Mouse (Mus musculus) ovary, postnatal 10 days (tissue): ENCODE data around the gene Cfap77.

Experiments used
- DNase-seq: peaks from one replicate; pipeline ENCODE4 v3.0.0; 2022; ENCODE audit warnings: low spot score

Gene Cfap77

DNA sequence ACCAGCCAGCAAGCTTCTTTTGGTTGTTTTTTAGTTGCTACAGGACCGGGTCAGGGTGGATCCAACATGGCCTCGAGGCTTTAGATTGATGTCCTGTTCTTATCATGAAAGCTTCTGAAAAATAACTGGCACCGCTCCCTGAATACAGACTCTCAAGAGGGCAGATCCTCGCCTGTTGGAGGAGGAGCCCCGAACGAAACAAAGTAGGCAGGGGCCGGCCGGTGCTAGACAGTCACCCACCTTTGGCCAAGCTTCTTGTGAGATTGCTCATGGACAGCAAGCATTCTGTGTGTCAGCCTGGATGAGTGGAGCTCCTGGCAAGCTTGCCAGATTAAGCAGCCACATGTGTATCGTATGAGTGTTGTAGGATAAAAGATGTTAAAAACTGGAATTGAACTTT, 150.1 kb downstream of the Cfap77 start:
- no peak for DNase-seq

GRCm38 (mm10) chr2:28903871-28904270, 151.0 kb downstream of the Cfap77 start:
- no peak for DNase-seq

DNA sequence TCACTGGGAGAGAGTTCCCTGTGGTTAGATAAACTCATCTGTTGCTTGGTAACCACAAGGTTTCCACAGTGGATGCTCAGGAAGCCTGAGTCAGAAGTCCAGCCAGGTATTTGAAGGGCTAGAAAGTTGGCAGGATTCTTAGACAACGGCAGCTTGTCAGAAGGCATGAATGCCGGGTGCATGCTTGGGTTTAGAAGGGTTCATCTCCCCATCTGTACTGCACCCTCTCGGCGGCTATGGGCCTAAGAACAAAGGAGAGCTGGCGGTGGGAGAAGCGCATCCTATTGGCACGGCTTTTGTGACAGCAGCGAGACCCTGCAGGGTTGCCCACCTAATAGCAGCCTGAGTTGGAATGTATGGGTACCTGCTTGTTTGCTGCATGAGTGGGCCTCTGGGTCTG, 152.6 kb downstream of the Cfap77 start:
- DNase-seq: no peak

- DNase-seq: no peak
These were observed 157.4 kb downstream of the Cfap77 start for GRCm38 (mm10) chr2:28897340-28897899.

DNA sequence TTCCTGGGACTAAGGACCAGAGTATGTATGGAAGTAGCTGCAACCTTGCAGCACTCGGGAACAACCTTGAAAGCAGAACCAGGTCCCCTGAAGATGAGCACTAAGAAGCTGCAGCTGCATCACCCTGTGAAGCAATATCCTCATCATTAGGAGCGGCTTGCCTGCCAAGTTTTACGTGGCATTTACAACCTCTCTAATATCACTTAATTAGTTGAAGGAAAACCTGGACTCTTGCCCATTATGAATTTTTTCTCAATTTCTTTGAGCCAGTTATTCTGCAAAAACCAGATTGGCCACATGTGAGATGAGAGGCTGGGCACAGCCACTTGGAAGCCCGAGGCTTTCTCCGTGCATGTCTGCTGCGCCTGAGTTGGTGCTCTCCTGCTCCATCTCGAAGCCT, 159.0 kb downstream of the Cfap77 start:
- no peak for DNase-seq

DNA sequence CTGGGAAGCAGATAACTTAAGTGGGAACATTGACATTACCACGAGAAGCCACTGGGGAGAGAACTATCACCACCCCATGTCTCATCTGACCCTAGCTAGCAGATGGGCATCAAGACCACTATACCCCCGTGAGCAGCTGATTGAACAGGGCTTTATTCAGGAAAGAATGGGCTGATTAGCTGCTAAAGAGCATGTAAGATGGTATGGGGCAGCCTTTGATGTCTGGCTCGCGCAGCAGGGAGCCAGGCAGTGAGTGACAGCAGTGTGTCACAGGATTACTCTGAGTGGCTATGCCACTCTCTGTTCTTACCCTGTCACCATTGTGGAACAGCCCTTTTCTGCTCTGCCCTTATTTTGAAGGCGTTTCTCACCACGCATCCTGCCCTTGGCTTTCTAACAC, 161.3 kb downstream of the Cfap77 start:
- DNase-seq: no peak

DNA sequence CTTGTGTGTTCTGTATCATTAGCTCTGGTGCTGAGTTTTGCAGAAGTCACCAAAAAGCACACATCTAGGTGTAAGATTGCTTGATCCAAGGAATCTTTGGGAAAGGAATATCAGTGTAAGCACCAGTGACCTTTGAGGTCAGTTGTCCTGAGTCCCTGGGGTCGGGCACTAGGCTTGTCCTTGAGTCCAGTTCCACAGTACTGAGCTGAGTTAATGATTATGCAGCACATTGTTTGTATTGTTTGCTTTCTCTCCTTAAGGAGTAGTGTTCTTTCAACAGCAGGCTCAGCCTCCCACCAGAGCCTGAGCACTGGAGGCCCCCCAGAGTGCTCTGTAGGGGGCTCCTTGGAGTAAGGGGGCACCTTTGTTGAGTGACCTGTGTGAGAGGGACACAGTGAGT, 162.1 kb downstream of the Cfap77 start:
- DNase-seq: no peak

GRCm38 (mm10) chr2:28884914-28885313, 170.0 kb downstream of the Cfap77 start:
- DNase-seq: no peak

DNA sequence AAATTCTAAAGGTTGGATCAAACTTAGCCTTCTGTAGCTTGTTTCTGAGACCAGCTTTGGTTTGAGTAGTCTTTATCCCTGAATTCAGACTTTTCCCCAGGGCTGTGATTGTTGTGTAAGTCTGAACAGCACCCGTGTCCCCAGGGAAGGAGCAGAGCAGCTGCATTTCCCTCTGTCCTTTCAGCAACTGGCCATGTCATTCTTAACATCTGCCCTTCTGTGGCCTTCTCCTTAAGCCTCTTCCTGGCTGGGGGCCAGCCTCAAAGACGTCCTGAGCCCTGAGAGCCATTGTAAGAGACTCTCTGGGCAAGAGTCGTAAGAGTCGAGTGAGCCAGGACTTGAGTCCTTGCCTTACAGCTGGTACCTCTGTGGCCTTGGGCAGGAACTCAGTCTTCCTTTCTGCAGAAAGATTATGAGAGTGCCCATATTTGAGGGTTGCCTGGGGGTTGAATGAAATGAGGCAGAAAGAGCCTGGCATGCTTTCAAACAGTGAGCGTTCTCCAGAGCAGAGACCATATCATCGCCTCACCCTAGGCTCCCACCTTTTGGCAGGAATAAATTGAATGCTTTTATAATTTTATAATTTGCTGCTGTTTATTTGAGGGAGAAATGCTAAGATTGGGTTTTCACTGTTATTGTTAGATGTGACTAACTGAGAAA, 171.9 kb downstream of the Cfap77 start:
- DNase-seq: no peak

- DNase-seq: no peak
These were observed 172.8 kb downstream of the Cfap77 start for GRCm38 (mm10) chr2:28882047-28882446.

GRCm38 (mm10) chr2:28881275-28881674, 173.6 kb downstream of the Cfap77 start:
- no peak for DNase-seq
